Mouse (Mus musculus) kidney, adult 18-20 months (tissue): ENCODE measurements at regions not wholly inside any gene's neighbourhood (a gene's known extent, or its start where the extent isn't known, plus 50 kb on each side); places are given as distances from the start of the nearest gene placed in this dataset.
A peak's percentile ranks its signal among the peaks of the same experiment; 100 is the strongest.

ENCODE experiments used
- DNase-seq: peaks from one replicate; pipeline ENCODE4 v3.0.0; 2021

GRCm38 (mm10) chr15:11565503-11566031 is 166.1 kb upstream of the Tars start:
- DNase-seq, result peak; percentile 34

GRCm38 (mm10) chr15:11552568-11552967 is 153.1 kb upstream of the Tars start:
- DNase-seq, result no peak

GRCm38 (mm10) chr15:11552110-11552509 is 152.6 kb upstream of the Tars start:
- no peak for DNase-seq

GRCm38 (mm10) chr15:11539485-11539884 is 140.0 kb upstream of the Tars start:
- peak; percentile 65 for DNase-seq

- no peak for DNase-seq
Measured at GRCm38 (mm10) chr15:11536076-11536620, 136.7 kb upstream of the Tars start.

- no peak for DNase-seq
Measured at GRCm38 (mm10) chr15:11534404-11535251, 135.2 kb upstream of the Tars start.

- DNase-seq, result no peak
Measured at GRCm38 (mm10) chr15:11533616-11534015, 134.2 kb upstream of the Tars start.

- DNase-seq, result peak; percentile 29
Measured at GRCm38 (mm10) chr15:11533002-11533610, 133.6 kb upstream of the Tars start.

GRCm38 (mm10) chr15:11532536-11532935 is 133.1 kb upstream of the Tars start:
- no peak for DNase-seq

- DNase-seq, result no peak
Measured at GRCm38 (mm10) chr15:11529819-11530810, 130.7 kb upstream of the Tars start.

GRCm38 (mm10) chr15:11524337-11525106 is 125.1 kb upstream of the Tars start:
- DNase-seq, result no peak

- DNase-seq, result no peak
Measured at GRCm38 (mm10) chr15:11518565-11518964, 119.1 kb upstream of the Tars start.

GRCm38 (mm10) chr15:11517892-11518291 is 118.4 kb upstream of the Tars start:
- DNase-seq, result no peak

GRCm38 (mm10) chr15:11505076-11505639 is 105.7 kb upstream of the Tars start:
- no peak for DNase-seq

- DNase-seq, result no peak
Measured at GRCm38 (mm10) chr15:11496436-11496835, 97.0 kb upstream of the Tars start.

GRCm38 (mm10) chr15:11489116-11489515 is 89.7 kb upstream of the Tars start:
- DNase-seq, result no peak

GRCm38 (mm10) chr15:11487268-11487783 is 87.9 kb upstream of the Tars start:
- DNase-seq, result no peak

- DNase-seq, result no peak
Measured at GRCm38 (mm10) chr15:11483916-11484315, 84.5 kb upstream of the Tars start.

GRCm38 (mm10) chr15:11479166-11479944 is 79.9 kb upstream of the Tars start:
- DNase-seq, result no peak

- no peak for DNase-seq
Measured at GRCm38 (mm10) chr15:11476248-11476647, 76.8 kb upstream of the Tars start.
